Mouse (Mus musculus) limb, embryonic 13.5 days (tissue): ENCODE measurements around the gene Defa21. TPM values are rescaled to one million over a fixed set of nuclear protein-coding genes. Genes with fewer than 3 reads are reported as not detected.
"Not testable (repeated sequence)": the region's sequence is repeated elsewhere in the genome, so short reads cannot be mapped to it uniquely, and the experiment has no call there.

ENCODE experiments used
- ATAC-seq: fragments of 200-750 bp; cut with Nextera tagmentation; 2 replicates; pipeline ENCODE4 v1.8.0; 2017; ENCODE audit warnings: low read depth, moderate number of reproducible peaks, moderate TSS enrichment; ENCODE audit not compliant: low FRiP score
- H3K27ac ChIP-seq: fragments of 300-500 bp; sonication (generic); 2 replicates; pipeline ENCODE4 v1.5.1; 2015; ENCODE audit warnings: inconsistent platforms, mild to moderate bottlenecking, moderate library complexity
- H3K27me3 ChIP-seq: fragments of 300-500 bp; sonication (generic); 2 replicates; pipeline ENCODE4 v1.6.1; 2015; ENCODE audit warnings: mild to moderate bottlenecking, inconsistent platforms
- H3K36me3 ChIP-seq: fragments of 300-500 bp; sonication (generic); 2 replicates; pipeline ENCODE4 v1.6.1; 2015; ENCODE audit warnings: inconsistent platforms, mild to moderate bottlenecking, moderate library complexity
- H3K4me1 ChIP-seq: fragments of 300-500 bp; sonication (generic); 2 replicates; pipeline ENCODE4 v1.6.1; 2015; ENCODE audit warnings: inconsistent platforms
- H3K4me2 ChIP-seq: fragments of 300-500 bp; sonication (generic); replicated peaks from 2 replicates; pipeline ENCODE4 v1.6.1; 2015; ENCODE audit warnings: inconsistent platforms, mild to moderate bottlenecking, moderate library complexity
- H3K4me3 ChIP-seq: fragments of 300-500 bp; sonication (generic); 2 replicates; pipeline ENCODE4 v1.5.1; 2015; ENCODE audit warnings: moderate library complexity, mild to moderate bottlenecking, inconsistent platforms
- H3K9ac ChIP-seq: fragments of 300-500 bp; sonication (generic); 2 replicates; pipeline ENCODE4 v1.6.1; 2015; ENCODE audit warnings: mild to moderate bottlenecking, inconsistent platforms
- H3K9me3 ChIP-seq: fragments of 300-500 bp; sonication (generic); 2 replicates; pipeline ENCODE4 v1.6.1; 2016; ENCODE audit warnings: inconsistent platforms
- WGBS: fragments of 180-500 bp; shearing (Covaris S2); methylation state at CpG from one replicate; pipeline ENCODE4 v1.1.7; 2015; 5-methylcytosine and 5-hydroxymethylcytosine counted together
- polyA plus RNA-seq: library from polyadenylated mRNA; unstranded; fragments of >200 nt; fragmentation: Nextera tagmentation; extraction: Ambion mirVana; gene quantifications from 2 replicates; pipeline ENCODE4 v1.2.1, GENCODE M21; 2015

The Defa21 gene
- polyA plus RNA-seq = not detected in 2 replicates

DNA sequence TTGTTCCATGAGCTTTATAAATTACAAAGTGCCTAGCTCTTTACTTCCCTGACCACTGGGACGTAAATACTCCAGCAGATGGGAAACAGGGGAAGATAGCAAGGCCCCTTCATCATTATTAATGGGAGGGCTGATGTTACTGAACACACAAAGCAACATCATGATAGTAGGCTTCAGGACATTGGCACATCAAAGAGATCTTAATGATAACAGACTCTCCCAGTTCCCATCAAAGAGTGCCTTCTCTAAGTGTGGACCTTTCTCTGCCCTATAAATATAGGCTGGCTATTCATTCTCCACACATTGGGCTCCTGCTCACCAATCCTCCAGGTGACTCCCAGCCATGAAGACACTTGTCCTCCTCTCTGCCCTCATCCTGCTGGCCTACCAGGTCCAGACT lies at the start of gene Defa21:
Gene Defa21, plus strand, starts transcription at position 301 of the 400 bp plus-strand sequence.
- H3K9ac ChIP-seq, H3K4me3 ChIP-seq, H3K4me2 ChIP-seq, ATAC-seq, H3K9me3 ChIP-seq, H3K36me3 ChIP-seq, H3K27ac ChIP-seq, H3K4me1 ChIP-seq, H3K27me3 ChIP-seq: not testable (repeated sequence)
- no CpG with 5 or more reads among the region's 1 CpGs for WGBS

DNA sequence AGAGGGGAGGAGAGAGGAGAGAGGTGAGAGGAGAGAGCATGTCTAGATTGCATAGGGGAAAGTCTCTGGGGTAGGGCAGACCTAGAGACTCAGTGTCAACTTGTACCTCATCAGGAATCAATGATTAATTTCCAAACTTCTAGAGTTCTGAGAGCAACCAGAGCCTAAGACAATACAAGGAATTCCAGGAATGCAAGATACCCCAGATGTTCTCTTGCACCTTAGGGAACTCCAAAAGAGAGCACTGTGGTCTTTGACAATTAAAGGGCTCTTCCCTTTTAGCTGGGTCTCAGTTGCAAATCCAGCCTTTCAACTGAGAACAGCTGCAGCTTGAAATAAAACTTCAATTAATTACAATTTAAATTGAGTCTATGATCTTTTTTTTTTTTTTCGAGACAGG lies 45.5 kb upstream of the Defa21 start:
- H3K9me3 ChIP-seq = peaks cover 18% of the 10 kb centered on the region
- H3K4me3 ChIP-seq = no peak overlapping the region
- H3K36me3 ChIP-seq = no peaks in the 10 kb centered on the region
- H3K27ac ChIP-seq = no peak overlapping the region
- H3K4me2 ChIP-seq = no peak overlapping the region
- H3K4me1 ChIP-seq = no peaks in the 10 kb centered on the region
- ATAC-seq = no peak
- H3K27me3 ChIP-seq = no peaks in the 10 kb centered on the region
- 23% methylated on average over 1 of the region's 1 CpGs for WGBS
- no peak overlapping the region for H3K9ac ChIP-seq

DNA sequence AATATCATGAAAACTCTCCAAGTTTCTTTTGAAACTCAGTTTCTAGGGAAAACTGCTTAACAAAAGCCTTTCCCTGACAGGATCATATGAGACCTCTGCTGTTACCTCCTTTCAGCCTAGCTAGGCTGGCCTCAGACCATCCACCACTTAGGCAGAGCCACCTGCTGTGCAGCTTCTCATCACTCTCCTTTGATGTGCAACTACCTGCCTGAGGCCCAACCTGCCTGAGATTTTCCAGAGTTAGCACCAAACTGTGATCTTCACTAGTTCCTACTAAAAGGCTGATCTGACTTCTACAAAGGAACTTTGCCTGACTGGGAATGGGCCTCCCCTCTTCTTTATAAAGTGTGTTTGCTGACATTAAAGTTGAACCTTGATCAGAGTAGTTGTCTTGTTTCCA lies 31.3 kb upstream of the Defa21 start:
- not testable (repeated sequence) for ATAC-seq, H3K9ac ChIP-seq, H3K27ac ChIP-seq, H3K36me3 ChIP-seq, H3K4me1 ChIP-seq, H3K9me3 ChIP-seq, H3K27me3 ChIP-seq, H3K4me3 ChIP-seq, H3K4me2 ChIP-seq

DNA sequence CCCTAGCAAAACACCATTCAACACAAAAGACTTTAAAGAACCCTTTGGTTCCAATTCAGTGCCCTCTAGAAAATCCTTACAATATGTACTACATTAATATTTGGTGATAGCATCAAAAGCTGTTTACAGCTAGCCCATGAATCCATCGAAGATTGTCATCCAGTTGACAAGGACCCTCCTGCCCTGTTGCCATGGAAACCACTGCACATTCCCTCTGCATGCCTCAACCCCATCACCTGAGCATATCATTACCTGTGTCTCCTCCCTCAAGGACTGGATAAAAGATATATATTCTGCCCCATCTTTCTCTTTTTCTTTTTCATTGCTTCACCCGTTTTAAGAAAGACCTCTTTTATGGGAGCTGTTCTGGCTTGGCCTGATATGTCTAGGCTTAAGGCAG lies 28.6 kb upstream of the Defa21 start:
- Histone ChIP-seq H3K4me1 (no peaks in the 10 kb centered on the region), H3K9ac (no peak overlapping the region), H3K27ac (no peak overlapping the region), H3K9me3 (no peaks in the 10 kb centered on the region), H3K4me2 (no peak overlapping the region), H3K4me3 (no peak overlapping the region), H3K27me3 (no peaks in the 10 kb centered on the region), H3K36me3 (no peaks in the 10 kb centered on the region)
- ATAC-seq = no peak
- 79% methylated on average over 2 of the region's 2 CpGs for WGBS

DNA sequence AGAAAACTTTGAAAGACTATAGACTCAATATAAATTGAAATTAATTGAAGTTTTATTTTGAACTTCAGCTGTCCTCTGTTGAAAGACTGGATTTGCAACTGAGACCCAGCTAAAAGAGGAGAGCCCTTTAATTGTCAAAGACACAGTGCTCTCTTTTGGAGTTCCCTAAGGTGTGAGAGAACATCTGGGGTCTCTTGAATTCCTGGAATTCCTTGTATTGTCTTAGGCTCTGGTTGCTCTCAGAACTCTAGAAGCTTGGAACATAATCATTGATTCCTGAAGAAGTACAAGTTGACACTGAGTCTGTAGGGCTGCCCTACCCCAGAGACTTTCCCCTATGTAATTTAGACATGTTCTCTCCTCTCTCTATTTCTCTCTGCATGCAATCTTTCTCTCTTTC lies 28.1 kb upstream of the Defa21 start:
- Histone ChIP-seq H3K27me3 (no peaks in the 10 kb centered on the region), H3K27ac (no peak overlapping the region), H3K4me3 (no peak overlapping the region), H3K9me3 (no peaks in the 10 kb centered on the region), H3K36me3 (no peaks in the 10 kb centered on the region), H3K4me2 (no peak overlapping the region), H3K4me1 (no peaks in the 10 kb centered on the region), H3K9ac (no peak overlapping the region)
- ATAC-seq = no peak

DNA sequence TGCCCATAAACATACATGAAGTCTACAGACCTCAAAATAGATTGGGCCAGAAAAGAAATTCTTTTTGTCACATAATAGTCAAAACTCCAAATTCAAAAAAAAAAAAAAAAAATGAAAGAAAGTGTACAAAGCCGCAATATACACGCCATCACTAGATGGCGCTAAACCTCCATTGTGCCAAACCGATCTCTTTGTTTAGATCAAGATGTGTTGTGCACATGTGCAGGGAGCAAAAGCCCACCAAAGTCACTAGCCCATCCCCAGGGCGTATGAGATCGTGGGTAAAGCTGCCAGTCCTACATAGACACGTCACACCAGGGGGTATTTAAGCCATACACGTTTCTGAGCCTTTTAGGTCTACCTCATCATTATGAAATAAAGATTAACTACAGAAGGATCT lies 24.2 kb upstream of the Defa21 start:
- Histone ChIP-seq H3K9ac (no peak overlapping the region), H3K36me3 (no peaks in the 10 kb centered on the region), H3K27ac (no peak overlapping the region), H3K4me1 (no peaks in the 10 kb centered on the region), H3K4me3 (no peak overlapping the region), H3K27me3 (no peaks in the 10 kb centered on the region), H3K4me2 (no peak overlapping the region), H3K9me3 (peaks cover 3% of the 10 kb centered on the region; the same call in 1 of the 2 replicates)
- no peak for ATAC-seq
- WGBS = 37% methylated on average over 8 of the region's 8 CpGs

DNA sequence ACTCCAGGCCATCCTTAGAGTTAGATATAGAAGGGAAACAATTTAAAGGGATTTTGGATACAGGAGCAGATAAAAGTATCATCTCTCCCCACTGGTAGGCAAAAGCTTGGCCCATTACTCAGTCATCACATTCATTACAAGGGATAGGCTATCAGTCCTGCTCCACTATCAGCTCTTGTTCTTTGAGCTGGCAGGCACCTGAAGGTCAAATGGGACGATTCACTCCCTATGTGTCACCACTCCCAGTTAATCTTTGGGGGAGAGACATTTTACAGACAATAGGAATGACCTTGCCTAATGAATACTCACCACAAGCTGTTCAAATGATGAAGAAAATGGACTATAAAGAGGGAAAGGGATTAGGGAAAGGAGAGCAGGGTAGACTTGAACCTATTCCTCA lies 18.5 kb upstream of the Defa21 start:
- peaks cover 11% of the 10 kb centered on the region for H3K9me3 ChIP-seq
- no peaks in the 10 kb centered on the region for H3K4me1 ChIP-seq
- H3K9ac ChIP-seq = no peak overlapping the region
- H3K36me3 ChIP-seq = no peaks in the 10 kb centered on the region
- no peak overlapping the region for H3K4me2 ChIP-seq
- WGBS = 43% methylated on average over 1 of the region's 1 CpGs
- H3K27ac ChIP-seq = no peak overlapping the region
- no peak for ATAC-seq
- H3K4me3 ChIP-seq = no peak overlapping the region
- no peaks in the 10 kb centered on the region for H3K27me3 ChIP-seq

DNA sequence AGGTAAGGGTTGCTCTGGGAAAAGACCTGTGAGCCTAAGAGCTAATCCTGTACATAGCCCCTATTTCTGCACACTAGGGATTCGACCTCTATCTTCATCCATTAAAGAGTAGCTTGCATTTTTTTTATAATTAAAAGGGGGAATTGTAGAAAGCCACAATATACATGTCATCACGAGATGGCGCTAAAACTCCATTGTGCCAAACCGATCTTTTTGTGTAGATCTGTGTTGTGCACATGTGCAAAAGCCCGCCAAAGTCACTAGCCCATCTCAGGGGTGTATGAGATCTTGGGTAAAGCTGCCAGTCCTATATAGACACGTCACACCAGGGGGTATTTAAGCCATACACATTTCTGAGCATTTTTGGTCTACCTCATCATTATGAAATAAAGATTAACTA lies 16.8 kb upstream of the Defa21 start:
- WGBS = 50% methylated on average over 6 of the region's 6 CpGs
- not testable (repeated sequence) for ATAC-seq

DNA sequence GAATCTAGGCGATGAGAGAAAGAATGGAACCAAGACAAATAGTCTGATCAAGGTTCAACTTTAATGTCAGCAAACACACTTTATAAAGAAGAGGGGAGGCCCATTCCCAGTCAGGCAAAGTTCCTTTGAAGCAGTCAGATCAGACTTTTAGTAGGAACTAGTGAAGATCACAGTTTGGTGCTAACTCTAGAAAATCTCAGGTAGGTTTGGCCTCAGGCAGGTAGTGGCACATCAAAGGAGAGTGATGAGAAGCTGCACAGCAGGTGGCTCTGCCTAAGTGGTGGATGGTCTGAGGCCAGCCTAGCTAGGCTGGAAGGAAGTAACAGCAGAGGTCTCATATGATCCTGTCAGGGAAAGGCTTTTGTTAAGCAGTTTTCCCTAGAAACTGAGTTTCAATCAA lies 14.8 kb upstream of the Defa21 start:
- WGBS = 74% methylated on average over 1 of the region's 1 CpGs
- H3K4me2 ChIP-seq, H3K4me3 ChIP-seq, H3K27me3 ChIP-seq, H3K27ac ChIP-seq, H3K9ac ChIP-seq, H3K36me3 ChIP-seq, ATAC-seq, H3K4me1 ChIP-seq: not testable (repeated sequence)
- peaks cover 13% of the 10 kb centered on the region for H3K9me3 ChIP-seq

More for the DNA sequence above, 16.8 kb upstream of the Defa21 start:
- not testable (repeated sequence) for H3K27me3 ChIP-seq, H3K27ac ChIP-seq, H3K4me1 ChIP-seq, H3K4me3 ChIP-seq, H3K4me2 ChIP-seq, H3K36me3 ChIP-seq, H3K9ac ChIP-seq
- H3K9me3 ChIP-seq = peaks cover 13% of the 10 kb centered on the region

DNA sequence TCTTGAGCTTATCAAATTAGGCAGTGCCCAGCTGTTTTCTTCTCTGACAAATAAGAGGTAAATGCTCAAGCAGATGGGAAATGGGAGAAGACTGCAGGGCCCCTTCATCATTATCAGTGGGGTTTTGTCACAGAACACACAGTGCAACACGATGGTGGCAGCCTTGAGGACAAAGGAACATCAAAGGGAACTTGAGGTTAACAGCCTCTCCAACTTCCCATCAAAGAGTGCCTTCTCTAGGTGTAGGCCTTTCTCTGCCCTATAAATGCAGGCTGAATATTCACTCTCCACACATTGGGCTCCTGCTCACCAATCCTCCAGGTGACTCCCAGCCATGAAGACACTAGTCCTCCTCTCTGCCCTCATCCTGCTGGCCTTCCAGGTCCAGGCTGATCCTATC lies 29.4 kb downstream of the Defa21 start, which contains the start of gene Defa23:
Gene Defa23, plus strand, starts transcription at position 301 of the 400 bp plus-strand sequence.
- no CpG with 5 or more reads among the region's 1 CpGs for WGBS
- not testable (repeated sequence) for H3K27ac ChIP-seq, H3K9ac ChIP-seq, H3K4me3 ChIP-seq, H3K4me1 ChIP-seq, H3K36me3 ChIP-seq, H3K27me3 ChIP-seq, H3K9me3 ChIP-seq, H3K4me2 ChIP-seq, ATAC-seq

DNA sequence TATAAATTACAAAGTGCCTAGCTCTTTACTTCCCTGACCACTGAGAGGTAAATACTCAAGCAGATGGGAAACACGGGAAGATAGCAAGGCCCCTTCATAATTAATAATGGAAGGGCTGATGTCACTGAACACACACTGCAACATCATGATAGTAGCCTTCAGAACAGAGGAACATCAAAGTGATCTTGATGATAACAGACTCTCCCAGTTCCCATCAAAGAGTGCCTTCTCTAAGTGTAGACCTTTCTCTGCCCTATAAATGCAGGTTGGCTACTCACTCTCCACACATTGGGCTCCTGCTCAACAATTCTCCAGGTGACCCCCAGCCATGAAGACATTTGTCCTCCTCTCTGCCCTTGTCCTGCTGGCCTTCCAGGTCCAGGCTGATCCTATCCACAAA lies 39.4 kb downstream of the Defa21 start, which contains the start of gene Defa35:
Gene Defa35, plus strand, starts transcription at position 301 of the 400 bp plus-strand sequence.
- H3K27ac ChIP-seq, ATAC-seq, H3K9me3 ChIP-seq, H3K27me3 ChIP-seq, H3K9ac ChIP-seq, H3K4me1 ChIP-seq, H3K4me2 ChIP-seq, H3K4me3 ChIP-seq, H3K36me3 ChIP-seq: not testable (repeated sequence)
- 85% methylated on average over 1 of the region's 1 CpGs for WGBS
